Mouse (Mus musculus): ENCODE data around the gene Mccc2.

DNA sequence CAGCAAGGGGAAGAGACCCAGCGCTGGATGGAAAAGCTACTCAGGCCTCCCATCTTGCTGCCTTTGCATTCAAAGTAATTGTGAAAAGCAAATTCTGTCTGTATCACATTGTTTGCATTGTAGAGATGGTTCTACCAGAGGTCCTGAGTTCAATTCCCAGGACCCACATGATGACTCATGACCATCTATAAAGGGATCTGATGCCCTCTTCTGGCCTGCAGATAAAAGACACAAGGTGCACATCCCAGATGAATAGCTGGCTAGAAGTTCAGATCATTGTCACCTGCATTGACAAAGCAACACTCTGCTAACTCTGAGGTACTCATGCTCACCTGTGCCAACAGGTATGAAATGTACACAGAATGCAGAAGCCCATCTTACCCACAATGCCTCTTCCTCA is 32.1 kb downstream of the Mccc2 start:
- TF ChIP-seq POLR2A (IDR thresholded peaks at IDR 0.05; ENCODE audit: insufficient read length, low read depth) = no peak
- TF ChIP-seq MYOD1 (IDR thresholded peaks at IDR 0.05; ENCODE audit: control insufficient read depth in 1 of 3, insufficient read length in 2 of 3, low read depth in 2 of 3) = no peak
- no peak for TF ChIP-seq MAX (IDR thresholded peaks at IDR 0.05; ENCODE audit: low read depth)
- TF ChIP-seq E2F4 (IDR thresholded peaks at IDR 0.05; ENCODE audit: insufficient read depth) = no peak
- no peak for TF ChIP-seq TCF3 (IDR thresholded peaks at IDR 0.05; ENCODE audit: insufficient read length, low read depth)
